Mouse (Mus musculus): Measurements from ENCODE around the gene AI481877. TPM values are rescaled to one million over a fixed set of nuclear protein-coding genes. Genes with fewer than 3 reads are reported as not detected.

The AI481877 gene
- total and polyA plus RNA-seq, 3 experiments = not detected

GRCm38 (mm10) chr4:59106661-59107060 is 32.1 kb downstream of the AI481877 start:
- H3K4me3 ChIP-seq (replicated peaks in 1 of 3; ENCODE audit: low read depth in 2 of 3, low read length in 2 of 3, poor library complexity in 1 of 3) = no peak overlapping the region
- DNase-seq (ENCODE audit: extremely low read depth) = no peak
- no peak overlapping the region for H3K27ac ChIP-seq (ENCODE audit: insufficient read depth, low read depth)
- in situ Hi-C loops (cut with MboI; ENCODE audit: low pct_ligation_motif_present, low pct_unique_long_range_greater_than_20kb, low sequenced_read_pairs) = loop anchor here (25.0 kb wide), 1 partner anchor 231 kb away; no protein-coding TSS in a partner anchor
- no peaks in the 10 kb centered on the region for H3K79me2 ChIP-seq (replicated peaks; ENCODE audit: control insufficient read depth, extremely low read depth, insufficient read depth, poor library complexity, severe bottlenecking)
- no peaks in the 10 kb centered on the region for H3K9me3 ChIP-seq (replicated peaks; ENCODE audit: low read length)
- H3K4me2 ChIP-seq (ENCODE audit: insufficient read depth, low read depth, poor library complexity, severe bottlenecking) = no peak overlapping the region
- dilution Hi-C loops (cut with MboI; ENCODE audit: extremely low pct_ligation_motif_present, extremely low pct_unique_long_range_greater_than_20kb, low sequenced_read_pairs) = no loop called here
- no peak overlapping the region for H3K9ac ChIP-seq (ENCODE audit: insufficient read depth, low read depth)
- no peak for TF ChIP-seq JUN (IDR thresholded peaks at IDR 0.05; ENCODE audit: insufficient read depth, low read depth, low read length)
- no peak for TF ChIP-seq TCF12 (IDR thresholded peaks at IDR 0.05; ENCODE audit: low read depth, low read length)
- no peak for TF ChIP-seq RAD21 (IDR thresholded peaks at IDR 0.05; ENCODE audit: low read depth, low read length)
- TF ChIP-seq ELF1 (IDR thresholded peaks at IDR 0.05; ENCODE audit: low read depth, low read length) = no peak
- TF ChIP-seq CTCF (conservative IDR thresholded peaks at IDR 0.05 in 1 of 2, IDR thresholded peaks at IDR 0.05 in 1 of 2; ENCODE audit: low read depth in 2 of 2, low read length in 2 of 2) = no peak
- no peak for TF ChIP-seq ZC3H11A (IDR thresholded peaks at IDR 0.05; ENCODE audit: low read depth, low read length)
- TF ChIP-seq USF2 (conservative IDR thresholded peaks at IDR 0.05; ENCODE audit: low read depth, low read length) = no peak
- TF ChIP-seq ETS1 (conservative IDR thresholded peaks at IDR 0.05; ENCODE audit: low read depth, low read length) = no peak
- TF ChIP-seq USF1 (IDR thresholded peaks at IDR 0.05; ENCODE audit: low read depth, low read length) = no peak
- no peak for TF ChIP-seq JUND (conservative IDR thresholded peaks at IDR 0.05; ENCODE audit: low read depth, low read length)
- TF ChIP-seq ZKSCAN1 (IDR thresholded peaks at IDR 0.05; ENCODE audit: borderline replicate concordance, low read depth, low read length) = no peak
- no peak for TF ChIP-seq ZMIZ1 (IDR thresholded peaks at IDR 0.05; ENCODE audit: low read depth, low read length)
- no peak for TF ChIP-seq POLR2A (IDR thresholded peaks at IDR 0.05; ENCODE audit: low read depth, low read length)
- TF ChIP-seq POLR2AphosphoS2 (IDR thresholded peaks at IDR 0.05; ENCODE audit: low read depth, low read length) = no peak
- no peak for TF ChIP-seq MAFK (IDR thresholded peaks at IDR 0.05; ENCODE audit: insufficient replicate concordance, low read length)
- TF ChIP-seq PAX5 (IDR thresholded peaks at IDR 0.05; ENCODE audit: low read length) = no peak
- H3K36me3 ChIP-seq (replicated peaks in 1 of 2; ENCODE audit: control insufficient read depth in 1 of 2, insufficient read depth in 1 of 2, low read length in 1 of 2) = no peaks in the 10 kb centered on the region
- no peaks in the 10 kb centered on the region for H3K4me1 ChIP-seq (ENCODE audit: control insufficient read depth in 1 of 2, insufficient read depth in 2 of 2)
- no peaks in the 10 kb centered on the region for H3K27me3 ChIP-seq (replicated peaks)

GRCm38 (mm10) chr4:59104166-59104565 is 34.6 kb downstream of the AI481877 start:
- TF ChIP-seq UBTF (IDR thresholded peaks at IDR 0.05; ENCODE audit: low read depth, low read length) (no peak), CHD2 (IDR thresholded peaks at IDR 0.05; ENCODE audit: low read length) (no peak), USF2 (conservative IDR thresholded peaks at IDR 0.05; ENCODE audit: low read depth, low read length) (no peak), CTCF (conservative IDR thresholded peaks at IDR 0.05 in 1 of 2, IDR thresholded peaks at IDR 0.05 in 1 of 2; ENCODE audit: low read depth in 2 of 2, low read length in 2 of 2) (no peak), EP300 (IDR thresholded peaks at IDR 0.05; ENCODE audit: low read length) (no peak), ZMIZ1 (IDR thresholded peaks at IDR 0.05; ENCODE audit: low read depth, low read length) (no peak), ZC3H11A (IDR thresholded peaks at IDR 0.05; ENCODE audit: low read depth, low read length) (no peak), JUND (conservative IDR thresholded peaks at IDR 0.05; ENCODE audit: low read depth, low read length) (no peak), PAX5 (IDR thresholded peaks at IDR 0.05; ENCODE audit: low read length) (no peak), MYC (IDR thresholded peaks at IDR 0.05; ENCODE audit: low read depth, low read length) (no peak), POLR2A (IDR thresholded peaks at IDR 0.05; ENCODE audit: low read depth, low read length) (no peak), TBP (conservative IDR thresholded peaks at IDR 0.05; ENCODE audit: low read depth, low read length) (no peak), MXI1 (IDR thresholded peaks at IDR 0.05; ENCODE audit: low read depth, low read length) (no peak), NRF1 (IDR thresholded peaks at IDR 0.05; ENCODE audit: low read depth, low read length) (no peak), KAT2A (IDR thresholded peaks at IDR 0.05; ENCODE audit: insufficient replicate concordance, low read length) (no peak), ELF1 (IDR thresholded peaks at IDR 0.05; ENCODE audit: low read depth, low read length) (no peak), TCF12 (IDR thresholded peaks at IDR 0.05; ENCODE audit: low read depth, low read length) (no peak), NELFE (IDR thresholded peaks at IDR 0.05; ENCODE audit: low read depth, low read length) (no peak)
- H3K27me3 ChIP-seq (replicated peaks) = no peaks in the 10 kb centered on the region
- no peak overlapping the region for H3K27ac ChIP-seq (ENCODE audit: insufficient read depth, low read depth)
- no peak for DNase-seq (ENCODE audit: extremely low read depth)
- H3K9me3 ChIP-seq (replicated peaks; ENCODE audit: low read length) = no peaks in the 10 kb centered on the region
- no peaks in the 10 kb centered on the region for H3K36me3 ChIP-seq (replicated peaks in 1 of 2; ENCODE audit: control insufficient read depth in 1 of 2, insufficient read depth in 1 of 2, low read length in 1 of 2)
- dilution Hi-C loops (cut with MboI; ENCODE audit: extremely low pct_ligation_motif_present, extremely low pct_unique_long_range_greater_than_20kb, low sequenced_read_pairs) = no loop called here
- no peak overlapping the region for H3K9ac ChIP-seq (ENCODE audit: insufficient read depth, low read depth)
- in situ Hi-C loops (cut with MboI; ENCODE audit: low pct_ligation_motif_present, low pct_unique_long_range_greater_than_20kb, low sequenced_read_pairs) = loop anchor here (25.0 kb wide), 1 partner anchor 233 kb away; no protein-coding TSS in a partner anchor
- H3K4me3 ChIP-seq (replicated peaks in 1 of 3; ENCODE audit: low read depth in 2 of 3, low read length in 2 of 3, poor library complexity in 1 of 3) = no peak overlapping the region
- no peaks in the 10 kb centered on the region for H3K79me2 ChIP-seq (replicated peaks; ENCODE audit: control insufficient read depth, extremely low read depth, insufficient read depth, poor library complexity, severe bottlenecking)
- no peak overlapping the region for H3K4me2 ChIP-seq (ENCODE audit: insufficient read depth, low read depth, poor library complexity, severe bottlenecking)
- no peaks in the 10 kb centered on the region for H3K4me1 ChIP-seq (ENCODE audit: control insufficient read depth in 1 of 2, insufficient read depth in 2 of 2)

Measured in CH12.LX (cell line).